Mouse (Mus musculus) embryonic facial prominence, embryonic 10.5 days (tissue): ENCODE measurements around the gene Afm. TPM values are rescaled to one million over a fixed set of nuclear protein-coding genes. Genes with fewer than 3 reads are reported as not detected.

Experiments used
- DNase-seq: peaks from one replicate; pipeline ENCODE4 v3.0.0-alpha.2; 2017; ENCODE audit warnings: low spot score
- H3K27ac ChIP-seq: fragments of 300-500 bp; sonication (generic); replicated peaks from 2 replicates; pipeline ENCODE4 v1.5.1; 2016; ENCODE audit warnings: mild to moderate bottlenecking
- H3K27me3 ChIP-seq: fragments of 300-500 bp; sonication (generic); replicated peaks from 2 replicates; pipeline ENCODE4 v1.6.1; 2016; ENCODE audit warnings: low read depth, mild to moderate bottlenecking; ENCODE audit not compliant: poor library complexity, severe bottlenecking
- H3K36me3 ChIP-seq: fragments of 300-500 bp; sonication (generic); replicated peaks from 2 replicates; pipeline ENCODE4 v1.6.1; 2016; ENCODE audit warnings: mild to moderate bottlenecking, moderate library complexity
- H3K4me1 ChIP-seq: fragments of 300-500 bp; sonication (generic); 2 replicates; pipeline ENCODE4 v1.6.1; 2016
- H3K4me3 ChIP-seq: fragments of 300-500 bp; sonication (generic); 2 replicates; pipeline ENCODE4 v1.5.1; 2016; ENCODE audit warnings: mild to moderate bottlenecking, moderate library complexity
- H3K9me3 ChIP-seq: fragments of 300-500 bp; sonication (generic); 2 replicates; pipeline ENCODE4 v1.6.1; 2016; ENCODE audit warnings: mild to moderate bottlenecking
- WGBS: fragments of 180-500 bp; shearing (Covaris S2); methylation state at CpG from one replicate; pipeline ENCODE4 v1.1.7; 2016; 5-methylcytosine and 5-hydroxymethylcytosine counted together
- polyA plus RNA-seq: library from polyadenylated mRNA; unstranded; fragments of >200 nt; fragmentation: Nextera tagmentation; extraction: Ambion mirVana; gene quantifications from 2 replicates; pipeline ENCODE4 v1.2.1, GENCODE M21; 2016

The Afm gene
- not detected in 2 replicates for polyA plus RNA-seq

DNA sequence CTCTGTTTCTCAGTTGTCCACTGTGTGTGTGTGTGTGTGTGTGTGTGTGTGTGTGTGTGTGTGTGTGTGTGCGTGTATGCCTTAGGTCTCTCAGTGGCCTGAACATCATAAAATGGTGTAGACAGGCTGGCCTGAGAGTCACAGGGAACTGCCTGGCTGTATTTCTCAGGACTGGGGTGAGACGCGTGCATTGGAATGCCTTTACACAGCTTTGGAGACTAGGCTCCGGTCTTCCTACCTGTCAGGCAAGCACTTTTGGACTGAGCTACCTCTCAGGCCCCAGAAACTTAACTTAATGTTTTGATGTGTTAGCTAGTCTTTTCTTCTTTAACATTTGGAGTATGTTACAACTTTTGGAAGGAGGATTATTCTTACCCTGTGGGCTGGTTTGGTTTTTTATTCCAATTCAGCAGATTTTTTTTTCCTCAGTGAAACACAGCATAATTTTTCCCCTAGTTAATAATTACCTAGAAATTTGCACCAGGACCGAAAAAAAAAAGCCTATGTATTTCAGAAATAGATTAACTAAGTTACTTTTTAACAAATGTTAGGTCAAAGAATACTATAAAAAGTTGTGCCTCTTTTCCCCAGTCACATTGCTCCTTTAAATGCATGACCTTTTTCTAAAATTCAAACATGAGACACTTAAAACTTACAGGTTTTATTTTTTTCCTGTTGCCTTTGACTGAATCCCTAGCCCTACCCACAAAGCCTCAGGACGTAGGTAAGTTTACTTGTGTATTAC lies at the start of gene Afm:
Gene Afm, plus strand, starts transcription at position 577 of the 745 bp plus-strand sequence.
- Histone ChIP-seq H3K4me1 (no peaks in the 10 kb centered on the region), H3K36me3 (no peaks in the 10 kb centered on the region), H3K27me3 (no peaks in the 10 kb centered on the region), H3K9me3 (no peaks in the 10 kb centered on the region), H3K27ac (no peak within 1 kb of the TSS), H3K4me3 (no peak within 1 kb of the TSS)
- no peak for DNase-seq
- 85% methylated on average over 6 of the region's 6 CpGs for WGBS

DNA sequence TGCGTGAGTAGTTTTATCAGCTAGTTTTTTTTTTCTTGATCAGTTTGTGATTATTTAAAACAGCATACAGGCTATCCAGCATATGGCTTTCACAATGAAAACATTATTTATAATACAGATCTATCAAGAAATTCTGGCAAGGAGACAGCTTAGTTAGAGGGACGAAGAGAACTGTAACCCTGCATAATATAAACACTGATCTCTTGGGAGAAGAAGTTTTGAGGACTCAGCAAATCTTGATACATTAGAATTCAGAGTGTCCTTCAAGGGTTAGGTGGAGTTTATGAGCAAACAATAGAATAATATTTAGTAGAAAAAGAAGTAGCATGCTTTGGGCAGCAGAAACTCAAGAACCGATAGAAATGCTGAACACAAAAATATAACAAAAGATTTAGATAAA lies 47.9 kb upstream of the Afm start:
- no peak overlapping the region for H3K27ac ChIP-seq
- H3K4me3 ChIP-seq: no peak overlapping the region
- no peaks in the 10 kb centered on the region for H3K27me3 ChIP-seq
- no peaks in the 10 kb centered on the region for H3K9me3 ChIP-seq
- peaks cover 11% of the 10 kb centered on the region for H3K4me1 ChIP-seq
- DNase-seq: no peak
- no peaks in the 10 kb centered on the region for H3K36me3 ChIP-seq
- 92% methylated on average over 3 of the region's 3 CpGs for WGBS

DNA sequence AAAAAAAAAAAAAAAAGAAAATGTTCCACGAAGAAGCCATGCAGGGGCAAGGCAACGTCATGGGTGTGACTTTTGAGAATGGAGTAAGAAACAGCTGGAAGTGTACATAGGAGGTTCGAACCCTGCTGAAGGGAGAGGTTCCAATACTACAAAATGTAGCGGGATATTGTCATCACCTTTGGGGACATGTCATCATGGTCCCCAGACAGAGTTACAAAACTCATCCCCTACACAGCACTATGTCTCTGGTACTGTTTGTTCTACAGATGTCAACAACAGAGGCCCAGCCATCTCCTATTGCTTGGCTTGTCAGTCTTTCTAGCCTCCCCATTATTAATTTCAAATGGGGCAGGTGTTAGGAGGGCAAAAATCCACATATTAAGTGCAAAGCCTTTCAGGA lies 44.8 kb upstream of the Afm start:
- Histone ChIP-seq H3K27ac (no peak overlapping the region), H3K4me1 (no peaks in the 10 kb centered on the region), H3K27me3 (no peaks in the 10 kb centered on the region), H3K9me3 (no peaks in the 10 kb centered on the region), H3K36me3 (no peaks in the 10 kb centered on the region), H3K4me3 (no peak overlapping the region)
- 88% methylated on average over 4 of the region's 4 CpGs for WGBS
- no peak for DNase-seq

DNA sequence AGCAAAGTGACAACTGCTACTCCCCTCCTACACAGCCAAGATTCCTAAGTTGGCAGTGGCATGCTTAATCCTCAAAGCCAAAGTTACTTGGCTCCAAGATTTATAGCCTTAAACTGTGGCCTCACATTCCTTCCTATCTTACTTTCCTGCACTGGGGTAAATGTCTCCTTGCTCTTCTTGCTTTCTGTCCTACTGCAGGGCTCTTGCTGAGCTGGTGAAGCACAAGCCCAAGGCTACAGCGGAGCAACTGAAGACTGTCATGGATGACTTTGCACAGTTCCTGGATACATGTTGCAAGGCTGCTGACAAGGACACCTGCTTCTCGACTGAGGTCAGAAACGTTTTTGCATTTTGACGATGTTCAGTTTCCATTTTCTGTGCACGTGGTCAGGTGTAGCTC lies 44.4 kb upstream of the Afm start:
- no peaks in the 10 kb centered on the region for H3K27me3 ChIP-seq
- H3K36me3 ChIP-seq: no peaks in the 10 kb centered on the region
- no peaks in the 10 kb centered on the region for H3K9me3 ChIP-seq
- H3K4me1 ChIP-seq: no peaks in the 10 kb centered on the region
- DNase-seq: no peak
- no peak overlapping the region for H3K27ac ChIP-seq
- no peak overlapping the region for H3K4me3 ChIP-seq
- 91% methylated on average over 5 of the region's 5 CpGs for WGBS

DNA sequence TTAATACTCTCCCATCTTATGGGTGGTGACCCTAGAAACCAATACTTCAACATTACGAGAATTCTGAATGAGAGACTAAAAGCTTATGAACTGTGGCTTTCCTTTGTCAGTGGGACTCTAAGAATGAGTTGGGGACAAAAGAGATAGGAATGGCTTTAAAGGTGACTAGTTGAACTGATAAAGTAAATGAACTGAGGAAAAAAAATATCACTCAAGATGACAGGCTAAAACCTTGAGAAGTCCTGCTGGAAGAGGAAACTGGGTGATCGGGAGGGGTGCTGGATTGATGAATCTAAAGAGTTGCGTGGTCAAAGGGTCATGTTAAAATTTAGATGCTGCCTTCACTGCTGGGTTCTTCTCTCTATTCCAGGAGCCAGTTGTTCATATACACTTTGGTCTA lies 42.0 kb upstream of the Afm start:
- H3K9me3 ChIP-seq: no peaks in the 10 kb centered on the region
- no peaks in the 10 kb centered on the region for H3K27me3 ChIP-seq
- DNase-seq: no peak
- H3K4me1 ChIP-seq: no peaks in the 10 kb centered on the region
- H3K36me3 ChIP-seq: no peaks in the 10 kb centered on the region
- 89% methylated on average over 3 of the region's 3 CpGs for WGBS
- H3K4me3 ChIP-seq: no peak overlapping the region
- H3K27ac ChIP-seq: no peak overlapping the region

DNA sequence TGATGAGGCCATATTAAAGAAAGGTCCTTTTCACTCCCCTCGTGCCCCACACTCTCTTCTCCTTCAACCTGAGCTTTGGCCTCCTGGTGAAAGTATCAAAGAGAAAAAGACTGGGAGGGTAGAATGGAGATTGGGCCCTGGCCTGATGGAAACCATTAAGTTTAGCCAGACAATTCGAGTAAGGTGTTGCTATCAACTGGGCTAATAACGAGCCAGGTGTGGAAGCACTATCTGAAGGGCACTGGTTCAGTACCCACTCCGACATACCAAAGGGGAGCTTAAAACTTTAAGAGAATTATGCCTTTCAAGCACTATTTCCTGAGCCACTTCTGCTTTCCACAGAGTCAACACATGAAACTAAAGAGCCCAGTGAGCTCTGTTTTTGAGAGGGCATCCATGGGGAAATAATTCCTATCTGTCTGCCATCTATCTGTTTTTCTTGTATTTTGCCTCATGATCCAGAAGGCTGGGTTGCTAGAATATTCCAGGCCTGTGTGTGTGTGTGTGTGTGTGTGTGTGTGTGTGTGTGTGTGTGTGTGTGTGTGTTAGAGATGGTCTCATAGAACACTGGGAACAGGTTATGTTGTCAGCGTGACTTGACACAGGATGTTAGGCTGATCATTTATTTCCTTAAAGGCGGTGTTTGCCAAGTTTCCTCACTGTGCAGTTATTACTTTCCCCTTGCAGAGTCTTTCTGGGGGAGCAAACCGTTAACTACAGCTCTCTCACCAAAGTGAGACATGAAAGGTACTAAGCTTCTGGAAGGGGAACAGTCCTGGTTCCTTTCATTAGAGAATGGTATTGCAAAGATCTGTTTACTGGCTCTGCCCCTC lies 41.2 kb upstream of the Afm start:
- Histone ChIP-seq H3K36me3 (no peaks in the 10 kb centered on the region), H3K4me3 (no peak overlapping the region), H3K4me1 (no peaks in the 10 kb centered on the region), H3K27me3 (no peaks in the 10 kb centered on the region), H3K27ac (no peak overlapping the region), H3K9me3 (no peaks in the 10 kb centered on the region)
- 83% methylated on average over 7 of the region's 7 CpGs for WGBS
- no peak for DNase-seq

DNA sequence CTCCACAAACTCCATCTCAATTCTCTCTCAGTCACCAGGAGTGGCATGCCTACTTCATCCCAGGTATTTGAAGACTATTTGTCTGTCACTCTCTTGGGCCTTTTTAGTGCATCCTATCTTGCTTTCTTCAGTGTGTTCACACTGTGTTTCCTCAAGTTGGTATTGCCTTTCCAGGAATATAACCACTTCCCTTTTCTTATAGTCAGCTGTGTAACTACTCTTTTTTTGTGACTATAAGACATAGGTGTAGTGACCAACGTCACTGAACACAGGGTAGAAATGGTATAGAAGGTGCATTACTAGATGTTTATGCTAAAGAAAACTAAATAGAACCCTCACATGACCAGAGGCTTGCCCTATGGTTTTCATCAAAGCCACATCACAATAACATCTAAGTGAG lies 39.8 kb upstream of the Afm start:
- H3K9me3 ChIP-seq: no peaks in the 10 kb centered on the region
- H3K4me3 ChIP-seq: no peak overlapping the region
- H3K27me3 ChIP-seq: no peaks in the 10 kb centered on the region
- no peaks in the 10 kb centered on the region for H3K36me3 ChIP-seq
- 81% methylated on average over 1 of the region's 1 CpGs for WGBS
- H3K4me1 ChIP-seq: no peaks in the 10 kb centered on the region
- H3K27ac ChIP-seq: no peak overlapping the region
- no peak for DNase-seq

DNA sequence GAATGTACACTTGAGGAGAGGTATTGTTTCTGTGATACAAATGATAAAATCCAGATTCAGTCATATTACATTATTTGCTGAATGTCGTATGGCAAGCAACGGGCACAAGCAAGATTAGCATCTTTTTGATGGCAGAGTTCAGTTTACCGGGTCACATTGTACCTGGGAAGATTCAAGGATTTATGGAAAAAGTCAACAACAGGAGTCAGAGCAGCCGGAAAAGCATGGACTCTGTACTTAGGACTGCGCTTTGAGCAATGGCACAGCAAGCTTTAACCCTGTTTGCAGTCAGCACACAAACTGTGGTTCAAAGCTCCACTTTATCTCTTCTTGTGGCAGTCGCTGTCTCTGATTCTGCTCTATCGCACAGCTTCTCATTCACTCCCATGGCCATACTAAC lies 33.1 kb upstream of the Afm start:
- 89% methylated on average over 7 of the region's 7 CpGs for WGBS
- no peak for DNase-seq
- H3K27ac ChIP-seq: no peak overlapping the region
- no peaks in the 10 kb centered on the region for H3K9me3 ChIP-seq
- no peaks in the 10 kb centered on the region for H3K36me3 ChIP-seq
- no peaks in the 10 kb centered on the region for H3K27me3 ChIP-seq
- no peaks in the 10 kb centered on the region for H3K4me1 ChIP-seq
- H3K4me3 ChIP-seq: no peak overlapping the region

DNA sequence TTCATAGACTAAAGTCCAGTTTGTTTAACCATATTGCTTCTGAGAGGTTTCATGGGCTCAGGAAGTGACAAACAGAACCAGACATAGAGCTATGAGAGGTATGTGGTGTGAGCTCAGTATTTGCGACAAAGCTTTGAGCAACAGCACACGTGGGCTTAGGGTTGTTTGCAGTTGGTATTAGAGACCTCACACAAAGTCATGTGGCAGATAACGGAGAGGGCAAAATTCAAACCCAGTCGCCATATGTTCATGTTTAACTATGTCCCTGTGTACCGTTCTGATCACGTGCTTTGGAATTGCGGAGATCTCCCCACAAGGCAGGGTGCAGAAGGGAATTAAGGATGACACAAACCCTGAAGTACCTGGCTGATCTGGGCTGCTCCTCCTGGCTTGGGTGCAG lies 30.4 kb upstream of the Afm start:
- Histone ChIP-seq H3K27ac (no peak overlapping the region), H3K4me1 (no peaks in the 10 kb centered on the region), H3K36me3 (no peaks in the 10 kb centered on the region), H3K27me3 (no peaks in the 10 kb centered on the region), H3K4me3 (no peak overlapping the region), H3K9me3 (no peaks in the 10 kb centered on the region)
- no peak for DNase-seq
- 87% methylated on average over 7 of the region's 7 CpGs for WGBS

DNA sequence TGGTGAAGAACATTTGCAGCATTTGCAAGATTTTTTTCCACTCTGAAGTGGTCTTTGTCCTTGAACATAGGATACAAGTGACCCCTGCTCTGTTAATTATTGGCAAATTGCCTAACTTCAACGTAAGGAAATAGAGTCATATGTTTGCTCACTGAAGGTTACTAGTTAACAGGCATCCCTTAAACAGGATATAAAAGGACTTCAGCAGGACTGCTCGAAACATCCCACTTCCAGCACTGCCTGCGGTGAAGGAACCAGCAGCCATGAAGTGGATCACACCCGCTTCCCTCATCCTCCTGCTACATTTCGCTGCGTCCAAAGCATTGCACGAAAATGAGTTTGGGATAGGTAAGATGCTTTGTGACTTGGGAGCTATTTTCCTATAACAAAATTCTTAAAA lies 28.2 kb upstream of the Afm start, which contains the start of gene Afp:
Gene Afp, plus strand, starts transcription at position 220 of the 400 bp plus-strand sequence.
- WGBS: 88% methylated on average over 7 of the region's 7 CpGs
- no peaks in the 10 kb centered on the region for H3K36me3 ChIP-seq
- no peaks in the 10 kb centered on the region for H3K27me3 ChIP-seq
- no peak within 1 kb of the TSS for H3K27ac ChIP-seq
- DNase-seq: no peak
- no peaks in the 10 kb centered on the region for H3K4me1 ChIP-seq
- H3K9me3 ChIP-seq: no peaks in the 10 kb centered on the region
- no peak within 1 kb of the TSS for H3K4me3 ChIP-seq

DNA sequence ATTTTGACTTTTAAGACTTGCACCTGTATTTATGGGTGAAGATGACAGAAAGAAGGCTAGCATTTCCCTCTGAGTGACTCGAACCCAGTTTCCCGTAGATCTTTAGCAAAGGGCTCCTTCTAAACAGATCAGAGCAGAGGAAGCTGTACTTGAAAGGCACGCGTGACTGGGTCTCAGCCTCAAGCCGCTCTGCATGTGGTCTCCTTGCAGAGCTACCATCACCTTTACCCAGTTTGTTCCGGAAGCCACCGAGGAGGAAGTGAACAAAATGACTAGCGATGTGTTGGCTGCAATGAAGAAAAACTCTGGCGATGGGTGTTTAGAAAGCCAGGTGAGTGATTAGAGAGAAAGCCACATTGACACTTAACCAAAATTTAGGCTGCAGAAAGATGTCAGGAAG lies 26.3 kb upstream of the Afm start:
- Histone ChIP-seq H3K27me3 (no peaks in the 10 kb centered on the region), H3K9me3 (no peaks in the 10 kb centered on the region), H3K27ac (no peak overlapping the region), H3K4me3 (no peak overlapping the region), H3K4me1 (no peaks in the 10 kb centered on the region), H3K36me3 (no peaks in the 10 kb centered on the region)
- WGBS: 78% methylated on average over 9 of the region's 9 CpGs
- DNase-seq: no peak

DNA sequence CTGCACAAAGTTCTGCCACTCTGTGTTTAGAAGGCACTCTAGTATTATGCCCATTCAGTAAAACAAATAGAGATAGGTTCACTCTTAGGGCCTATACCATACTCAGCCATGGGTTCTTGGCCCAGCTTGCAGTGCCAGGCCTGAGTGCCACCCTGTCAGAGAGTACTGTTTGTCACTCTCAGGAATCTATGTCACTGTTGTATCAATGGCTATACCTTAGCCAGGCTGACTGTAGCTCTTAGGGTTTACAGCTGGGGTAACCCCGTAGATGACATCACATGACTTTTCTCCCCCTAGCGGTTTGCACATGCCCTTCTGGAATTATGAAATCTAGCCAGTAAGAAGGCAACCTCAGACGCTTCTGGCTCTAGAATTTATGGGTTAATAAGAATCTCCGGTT lies 24.4 kb upstream of the Afm start:
- Histone ChIP-seq H3K27ac (no peak overlapping the region), H3K36me3 (no peaks in the 10 kb centered on the region), H3K4me1 (no peaks in the 10 kb centered on the region), H3K27me3 (no peaks in the 10 kb centered on the region), H3K9me3 (no peaks in the 10 kb centered on the region), H3K4me3 (no peak overlapping the region)
- no peak for DNase-seq
- WGBS: 90% methylated on average over 4 of the region's 4 CpGs

DNA sequence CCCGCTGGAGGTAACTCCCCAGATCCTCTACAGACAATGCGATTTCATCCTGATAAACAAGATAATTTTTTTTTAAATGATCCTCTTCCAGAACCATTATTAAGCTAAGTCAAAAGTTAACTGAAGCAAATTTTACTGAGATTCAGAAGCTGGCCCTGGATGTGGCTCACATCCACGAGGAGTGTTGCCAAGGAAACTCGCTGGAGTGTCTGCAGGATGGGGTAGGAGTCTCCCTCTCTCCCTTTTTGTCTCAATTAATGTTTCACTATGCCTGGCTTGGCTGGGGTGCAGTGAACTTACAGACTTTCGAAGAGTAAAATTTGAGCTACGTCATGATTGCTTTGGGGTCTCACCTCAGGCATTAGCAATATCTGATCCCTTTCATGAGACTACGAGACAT lies 19.2 kb upstream of the Afm start:
- 78% methylated on average over 7 of the region's 7 CpGs for WGBS
- H3K27me3 ChIP-seq: no peaks in the 10 kb centered on the region
- no peak for DNase-seq

More for the DNA sequence above, 19.2 kb upstream of the Afm start:
- Histone ChIP-seq H3K9me3 (no peaks in the 10 kb centered on the region), H3K4me3 (no peak overlapping the region), H3K4me1 (no peaks in the 10 kb centered on the region), H3K36me3 (no peaks in the 10 kb centered on the region), H3K27ac (no peak overlapping the region)
